Mouse (Mus musculus) stomach, postnatal 0 days (tissue): ENCODE measurements around the gene Trp53i11.

Source experiments
- CTCF ChIP-seq: IDR thresholded peaks from 2 replicates; pipeline ENCODE4 v1.5.1; 2016; ENCODE audit warnings: antibody characterized with exemption, low read depth, mild to moderate bottlenecking, moderate library complexity
- EP300 ChIP-seq: optimal IDR thresholded peaks from 2 replicates; pipeline ENCODE3; 2016; ENCODE audit warnings: antibody characterized with exemption

DNA sequence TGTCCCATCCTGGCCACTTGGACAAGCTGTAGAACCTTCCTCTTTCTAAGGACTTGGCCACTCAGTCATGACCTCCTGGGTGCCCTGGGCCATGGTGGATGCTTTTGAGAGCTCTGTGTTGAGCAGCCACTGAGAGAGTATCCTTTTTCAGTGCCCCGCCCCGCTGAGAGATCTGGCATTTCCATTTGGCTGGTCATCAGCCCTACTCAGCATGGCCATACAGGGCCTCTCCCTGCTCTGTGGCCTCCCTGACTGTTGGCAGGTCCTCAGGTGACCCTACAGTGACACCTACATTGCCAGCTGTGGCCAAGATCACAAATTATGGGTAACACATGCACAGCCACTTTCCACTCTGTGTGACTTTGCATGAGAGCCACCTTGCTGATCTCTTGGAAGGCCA, 25.5 kb downstream of the Trp53i11 start:
- TF ChIP-seq CTCF (no peak), EP300 (no peak)
